Mouse (Mus musculus) lung, embryonic 16.5 days (tissue): Measurements from ENCODE around the gene Tgif1. TPM values are rescaled to one million over a fixed set of nuclear protein-coding genes. Genes with fewer than 3 reads are reported as not detected.
A peak's percentile ranks its signal among the peaks of the same experiment; 100 is the strongest.

Experiments
- ATAC-seq: fragments of 200-750 bp; cut with Nextera tagmentation; 2 replicates; pipeline ENCODE4 v1.8.0; 2017; ENCODE audit warnings: low read depth, mild to moderate bottlenecking, moderate library complexity
- H3K27ac ChIP-seq: fragments of 300-500 bp; sonication (generic); 2 replicates; pipeline ENCODE4 v1.5.1; 2014; ENCODE audit warnings: mild to moderate bottlenecking, control low read depth, low read length
- H3K27me3 ChIP-seq: fragments of 300-500 bp; sonication (generic); 2 replicates; pipeline ENCODE4 v1.6.1; 2014; ENCODE audit warnings: low read depth, low read length, mixed read lengths; ENCODE audit not compliant: control insufficient read depth, insufficient read depth
- H3K36me3 ChIP-seq: fragments of 300-500 bp; sonication (generic); 2 replicates; pipeline ENCODE4 v1.6.1; 2014; ENCODE audit warnings: low read length; ENCODE audit not compliant: control insufficient read depth, insufficient read depth
- H3K4me1 ChIP-seq: fragments of 300-500 bp; sonication (generic); replicated peaks from 2 replicates; pipeline ENCODE4 v1.6.1; 2014; ENCODE audit warnings: low read length, mixed read lengths; ENCODE audit not compliant: control insufficient read depth, insufficient read depth
- H3K4me2 ChIP-seq: fragments of 300-500 bp; sonication (generic); 2 replicates; pipeline ENCODE4 v1.6.1; 2014; ENCODE audit warnings: low read depth, low read length, control low read depth
- H3K4me3 ChIP-seq: fragments of 300-500 bp; sonication (generic); 2 replicates; pipeline ENCODE4 v1.5.1; 2014; ENCODE audit warnings: mild to moderate bottlenecking, low read length, control low read depth
- H3K9ac ChIP-seq: fragments of 300-500 bp; sonication (generic); 2 replicates; pipeline ENCODE4 v1.6.1; 2014; ENCODE audit warnings: low read length, control low read depth
- H3K9me3 ChIP-seq: fragments of 300-500 bp; sonication (generic); 2 replicates; pipeline ENCODE4 v1.6.1; 2016; ENCODE audit warnings: low read length; ENCODE audit not compliant: control insufficient read depth
- whole genome bisulfite sequencing: fragments of 180-500 bp; shearing (Covaris S2); extraction: QIAGEN DNeasy Blood & Tissue Kit; methylation state at CpG from one replicate; pipeline ENCODE4 v1.1.7; 2014; 5-methylcytosine and 5-hydroxymethylcytosine counted together
- polyA plus RNA-seq: library from polyadenylated mRNA; unstranded; fragments of >200 nt; fragmentation: Nextera tagmentation; extraction: Ambion mirVana; gene quantifications from 2 replicates; pipeline ENCODE4 v1.2.1, GENCODE M21; 2015

The Tgif1 gene
- polyA plus RNA-seq, 1 experiment from 2014 or later, result 63.1 TPM

DNA sequence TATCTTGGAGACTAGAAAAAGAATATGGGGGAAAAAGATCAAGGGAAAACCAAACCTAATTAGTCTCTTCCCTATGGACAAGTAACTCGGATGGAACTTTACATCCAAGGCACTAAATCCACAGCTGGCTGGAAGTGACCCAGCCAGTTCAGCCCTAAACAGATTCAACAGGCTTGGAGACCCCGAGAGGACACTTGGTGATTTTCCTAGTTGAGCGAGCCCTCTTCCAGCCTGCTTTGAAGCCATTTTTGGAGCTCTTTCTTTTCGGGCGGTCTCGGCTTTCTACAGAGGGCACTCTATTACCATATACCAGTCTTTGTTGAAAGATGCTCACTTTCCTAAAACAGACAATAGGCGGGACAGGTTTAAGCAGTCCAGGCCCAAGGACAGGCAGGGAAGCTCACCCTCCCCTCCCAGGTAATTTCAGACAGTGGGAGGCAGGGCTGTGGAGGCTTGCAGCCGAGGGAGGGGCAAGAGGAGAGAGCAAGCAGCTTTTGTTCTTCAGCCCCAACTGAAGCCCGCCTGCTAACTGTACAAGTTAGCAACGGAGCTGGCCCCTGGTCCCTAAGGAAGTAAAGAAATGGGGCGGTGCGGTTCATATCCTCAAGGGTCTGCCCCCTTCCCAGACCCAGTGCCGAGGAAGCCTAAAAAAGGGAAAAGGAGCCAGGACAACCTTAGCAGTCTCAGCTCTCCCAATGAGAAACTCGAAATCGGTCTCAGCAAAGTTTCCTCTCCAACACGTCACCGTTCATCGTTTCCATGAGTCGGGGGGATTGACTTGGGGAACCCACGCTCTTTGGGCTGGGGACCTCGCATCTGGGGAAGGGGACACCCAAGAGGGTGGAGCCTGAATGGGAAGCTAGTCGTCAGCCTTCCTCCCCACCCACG is 4.6 kb downstream of the Tgif1 start:
- 0% methylated on average over 23 of the region's 23 CpGs for WGBS
- peak; percentile 44 for ATAC-seq
- Histone ChIP-seq H3K36me3 (peaks cover 8% of the 10 kb centered on the region), H3K27me3 (no peaks in the 10 kb centered on the region), H3K4me3 (peak overlapping the region; percentile 66), H3K4me1 (peaks cover 24% of the 10 kb centered on the region), H3K9me3 (no peaks in the 10 kb centered on the region), H3K27ac (peak overlapping the region; percentile 97), H3K4me2 (peak overlapping the region; percentile 90), H3K9ac (peak overlapping the region; percentile 82)

GRCm38 (mm10) chr17:70847751-70848510 is 5.4 kb downstream of the Tgif1 start:
- H3K27me3 ChIP-seq, result no peaks in the 10 kb centered on the region
- H3K9me3 ChIP-seq, result no peaks in the 10 kb centered on the region
- peak overlapping the region; percentile 66 for H3K4me3 ChIP-seq
- under 1% methylated on average over 17 of the region's 17 CpGs for WGBS
- peaks cover 22% of the 10 kb centered on the region for H3K4me1 ChIP-seq
- no peak for ATAC-seq
- peaks cover 15% of the 10 kb centered on the region for H3K36me3 ChIP-seq
- H3K27ac ChIP-seq, result peak overlapping the region; percentile 97
- H3K9ac ChIP-seq, result peak overlapping the region; percentile 82
- H3K4me2 ChIP-seq, result peak overlapping the region; percentile 90

DNA sequence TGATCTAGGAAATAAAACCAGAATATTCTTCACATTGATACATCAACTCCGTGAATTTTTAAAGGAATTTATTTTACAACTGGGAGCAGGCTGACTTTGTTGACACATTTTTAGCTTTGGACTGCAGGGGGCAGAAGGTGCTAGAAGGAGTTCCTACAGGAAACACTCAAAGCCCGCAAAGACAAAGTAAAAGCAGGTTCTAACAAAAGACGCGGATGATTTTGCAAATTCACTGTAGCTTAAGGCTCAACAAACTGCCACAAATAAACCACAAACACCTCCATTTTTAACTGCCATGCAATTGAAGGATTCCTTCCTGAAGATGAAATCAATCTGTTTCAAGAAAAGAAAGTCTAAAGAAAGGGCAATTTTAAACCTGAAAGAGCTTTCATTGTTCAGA is 6.3 kb downstream of the Tgif1 start:
- Histone ChIP-seq H3K9me3 (no peaks in the 10 kb centered on the region), H3K4me2 (peak overlapping the region; percentile 56), H3K36me3 (peaks cover 18% of the 10 kb centered on the region), H3K27ac (no peak overlapping the region), H3K4me3 (peak overlapping the region; percentile 35), H3K27me3 (no peaks in the 10 kb centered on the region), H3K4me1 (peaks cover 22% of the 10 kb centered on the region), H3K9ac (peak overlapping the region; percentile 53)
- no peak for ATAC-seq
- WGBS, result 1% methylated on average over 4 of the region's 4 CpGs

- Histone ChIP-seq H3K9me3 (no peaks in the 10 kb centered on the region), H3K27ac (peak overlapping the region; percentile 74), H3K36me3 (peaks cover 18% of the 10 kb centered on the region), H3K4me3 (no peak overlapping the region), H3K4me2 (no peak overlapping the region), H3K9ac (peak overlapping the region; percentile 44; the same call in 1 of the 2 replicates), H3K27me3 (no peaks in the 10 kb centered on the region), H3K4me1 (peaks cover 22% of the 10 kb centered on the region)
- ATAC-seq, result no peak
- 35% methylated on average over 8 of the region's 8 CpGs for WGBS
These were observed 7.2 kb downstream of the Tgif1 start for GRCm38 (mm10) chr17:70846111-70846644.

GRCm38 (mm10) chr17:70845543-70845942 is 7.8 kb downstream of the Tgif1 start:
- no peak overlapping the region; the same call in 1 of the 2 replicates for H3K4me2 ChIP-seq
- no peak for ATAC-seq
- WGBS, result 54% methylated on average over 2 of the region's 2 CpGs
- H3K9ac ChIP-seq, result no peak overlapping the region
- H3K4me3 ChIP-seq, result no peak overlapping the region
- H3K27me3 ChIP-seq, result no peaks in the 10 kb centered on the region
- H3K36me3 ChIP-seq, result peaks cover 18% of the 10 kb centered on the region
- H3K9me3 ChIP-seq, result no peaks in the 10 kb centered on the region
- H3K27ac ChIP-seq, result peak overlapping the region; percentile 43
- H3K4me1 ChIP-seq, result peaks cover 22% of the 10 kb centered on the region

DNA sequence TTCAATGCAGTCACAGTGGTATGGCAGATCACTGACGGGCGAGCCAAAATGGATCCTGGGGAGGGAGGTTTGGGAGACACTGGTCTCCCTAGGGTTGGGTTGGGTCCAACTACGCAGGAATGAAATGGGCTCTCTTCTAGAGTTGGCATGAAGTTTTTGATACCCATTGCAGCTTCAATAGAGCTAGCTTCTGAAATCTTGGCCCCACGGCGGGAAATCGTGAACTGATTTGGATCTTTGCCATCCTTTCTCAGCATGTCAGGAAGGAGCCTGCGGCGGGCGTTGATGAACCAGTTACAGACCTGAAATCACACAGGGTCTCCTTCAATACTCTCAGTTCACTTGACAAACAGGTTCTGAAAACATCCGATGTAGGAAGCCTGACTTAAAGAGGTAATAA is 8.4 kb downstream of the Tgif1 start:
- no peak overlapping the region; the same call in 1 of the 2 replicates for H3K4me2 ChIP-seq
- no peaks in the 10 kb centered on the region for H3K9me3 ChIP-seq
- no peak for ATAC-seq
- peaks cover 22% of the 10 kb centered on the region for H3K4me1 ChIP-seq
- 31% methylated on average over 10 of the region's 10 CpGs for WGBS
- H3K27ac ChIP-seq, result peak overlapping the region; percentile 43
- no peak overlapping the region for H3K9ac ChIP-seq
- H3K27me3 ChIP-seq, result no peaks in the 10 kb centered on the region
- H3K36me3 ChIP-seq, result peaks cover 18% of the 10 kb centered on the region
- H3K4me3 ChIP-seq, result no peak overlapping the region

DNA sequence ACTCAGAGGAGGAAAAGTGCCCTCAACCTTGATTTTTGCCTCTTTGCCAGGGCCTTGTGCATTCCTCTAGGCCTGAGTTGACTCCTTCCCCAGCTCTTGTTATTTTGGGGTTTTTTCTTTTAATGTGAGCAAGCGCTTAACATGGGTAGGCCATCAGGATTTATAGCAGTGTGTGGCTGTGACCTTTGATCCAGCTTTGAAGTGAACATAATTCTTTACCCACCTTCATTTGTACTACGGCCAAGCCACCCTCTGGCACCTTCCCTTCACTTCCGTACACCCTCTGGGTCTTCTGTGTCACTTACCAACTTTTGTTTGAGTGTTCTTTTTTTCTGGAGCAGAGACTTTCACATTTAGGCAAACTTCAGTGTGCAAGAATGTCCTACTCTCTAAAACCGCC is 10.1 kb downstream of the Tgif1 start:
- no peak overlapping the region for H3K27ac ChIP-seq
- 80% methylated on average over 4 of the region's 4 CpGs for WGBS

DNA sequence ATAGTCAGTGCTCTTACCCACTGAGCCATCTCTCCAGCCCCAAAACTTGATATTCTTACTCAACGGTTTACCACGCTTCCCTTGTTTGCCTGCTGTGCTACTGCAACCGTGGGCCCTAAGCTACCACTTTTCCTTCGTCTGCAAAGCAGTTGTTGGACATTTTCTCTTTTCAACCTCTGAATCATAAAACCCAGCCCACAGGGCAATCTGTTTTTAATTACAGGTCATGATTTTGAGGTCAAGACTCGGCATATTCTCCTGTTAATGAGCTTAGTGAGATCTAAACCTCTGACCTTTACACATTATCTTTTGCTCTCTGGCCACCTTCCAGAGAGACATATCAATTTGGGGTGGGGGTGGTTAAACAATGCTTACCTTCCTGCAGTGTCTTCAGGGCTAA is 14.8 kb downstream of the Tgif1 start:
- H3K4me2 ChIP-seq, result no peak overlapping the region
- WGBS, result 77% methylated on average over 5 of the region's 5 CpGs
- H3K27ac ChIP-seq, result no peak overlapping the region
- H3K9ac ChIP-seq, result no peak overlapping the region
- H3K4me1 ChIP-seq, result no peaks in the 10 kb centered on the region; the same call in 1 of the 2 replicates
- no peak overlapping the region for H3K4me3 ChIP-seq
- no peaks in the 10 kb centered on the region for H3K9me3 ChIP-seq
- H3K36me3 ChIP-seq, result peaks cover 12% of the 10 kb centered on the region
- no peak for ATAC-seq
- H3K27me3 ChIP-seq, result no peaks in the 10 kb centered on the region

More for the DNA sequence above, 10.1 kb downstream of the Tgif1 start:
- Histone ChIP-seq H3K9me3 (no peaks in the 10 kb centered on the region), H3K27me3 (no peaks in the 10 kb centered on the region), H3K4me1 (peaks cover 22% of the 10 kb centered on the region), H3K9ac (no peak overlapping the region), H3K4me2 (no peak overlapping the region), H3K36me3 (peaks cover 21% of the 10 kb centered on the region), H3K4me3 (no peak overlapping the region)
- ATAC-seq, result no peak

DNA sequence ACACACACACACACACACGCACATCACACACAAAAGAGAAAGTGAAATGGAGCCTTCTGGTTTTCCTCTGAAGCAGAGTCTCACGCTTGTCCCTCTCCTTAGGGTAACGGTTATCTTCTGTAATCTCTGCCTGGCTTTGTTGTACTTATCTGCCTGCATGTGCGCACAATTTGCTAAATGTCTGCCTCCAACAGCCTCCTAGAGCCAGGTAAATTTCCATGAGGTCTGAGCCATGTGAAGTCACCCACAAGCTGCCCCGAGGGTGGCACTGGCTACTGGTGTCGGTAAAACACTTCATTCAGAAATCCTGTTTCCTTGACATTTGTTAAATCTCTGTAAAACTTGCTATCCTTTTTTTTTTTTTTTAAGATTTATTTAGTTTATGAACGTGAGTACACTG is 15.3 kb downstream of the Tgif1 start:
- 84% methylated on average over 7 of the region's 7 CpGs for WGBS
- no peaks in the 10 kb centered on the region for H3K9me3 ChIP-seq
- H3K36me3 ChIP-seq, result peaks cover 7% of the 10 kb centered on the region
- no peaks in the 10 kb centered on the region for H3K27me3 ChIP-seq
- no peak overlapping the region for H3K27ac ChIP-seq
- no peak overlapping the region for H3K4me2 ChIP-seq
- no peak overlapping the region for H3K4me3 ChIP-seq
- no peaks in the 10 kb centered on the region; the same call in 1 of the 2 replicates for H3K4me1 ChIP-seq
- ATAC-seq, result no peak
- no peak overlapping the region for H3K9ac ChIP-seq
